Mouse (Mus musculus) brown adipose tissue, adult 24 weeks (tissue): ENCODE results near the gene Gm49361. TPM values are rescaled to one million over a fixed set of nuclear protein-coding genes. Genes with fewer than 3 reads are reported as not detected.

Source experiments
- H3K27ac ChIP-seq: fragments of 200-500 bp; replicated peaks from 2 replicates; pipeline ENCODE4 v1.5.1; 2012; ENCODE audit warnings: low read depth, mild to moderate bottlenecking, low read length
- H3K4me1 ChIP-seq: fragments of 200-500 bp; 2 replicates; pipeline ENCODE4 v1.6.1; 2012; ENCODE audit warnings: low read length, mixed read lengths; ENCODE audit not compliant: control insufficient read depth, insufficient read depth, insufficient read length
- H3K4me3 ChIP-seq: fragments of 200-500 bp; 2 replicates; pipeline ENCODE4 v1.5.1; 2012; ENCODE audit warnings: low read depth, mild to moderate bottlenecking, low read length, moderate library complexity; ENCODE audit not compliant: insufficient read depth
- polyA plus RNA-seq: library from polyadenylated mRNA; stranded (reverse); fragments of >200 nt; gene quantifications from 2 replicates; pipeline ENCODE4 v1.2.4, GENCODE M21; 2012; ENCODE audit not compliant: missing spikeins, insufficient read depth, insufficient read length

Gene Gm49361
- polyA plus RNA-seq, 1 experiment, result not detected

GRCm38 (mm10) chr14:57745291-57745969 lies 473 bp downstream of the Gm49361 start:
- H3K4me3 ChIP-seq, result peak overlapping the region; percentile 79
- H3K27ac ChIP-seq, result peak overlapping the region; percentile 89
- peaks cover 25% of the 10 kb centered on the region for H3K4me1 ChIP-seq

GRCm38 (mm10) chr14:57744547-57744946 lies 1.4 kb downstream of the Gm49361 start:
- H3K27ac ChIP-seq, result no peak overlapping the region

GRCm38 (mm10) chr14:57740651-57741050 lies 5.3 kb downstream of the Gm49361 start:
- Histone ChIP-seq H3K4me3 (no peak overlapping the region), H3K4me1 (peaks cover 45% of the 10 kb centered on the region), H3K27ac (no peak overlapping the region)

More at GRCm38 (mm10) chr14:57744547-57744946, 1.4 kb downstream of the Gm49361 start:
- H3K4me1 ChIP-seq, result peaks cover 29% of the 10 kb centered on the region
- H3K4me3 ChIP-seq, result peak overlapping the region; percentile 79

GRCm38 (mm10) chr14:57737089-57737488 lies 8.8 kb downstream of the Gm49361 start:
- peaks cover 52% of the 10 kb centered on the region for H3K4me1 ChIP-seq
- no peak overlapping the region for H3K4me3 ChIP-seq
- H3K27ac ChIP-seq, result no peak overlapping the region; the same call in 1 of the 2 replicates

- H3K4me1 ChIP-seq, result peaks cover 51% of the 10 kb centered on the region
- no peak overlapping the region for H3K27ac ChIP-seq
- H3K4me3 ChIP-seq, result no peak overlapping the region
These were observed 9.8 kb downstream of the Gm49361 start for GRCm38 (mm10) chr14:57736141-57736540.

- H3K4me1 ChIP-seq, result peaks cover 53% of the 10 kb centered on the region
- H3K4me3 ChIP-seq, result no peak overlapping the region
- no peak overlapping the region for H3K27ac ChIP-seq
These were observed 13.1 kb downstream of the Gm49361 start for GRCm38 (mm10) chr14:57732668-57733293.

- Histone ChIP-seq H3K27ac (peak overlapping the region; percentile 78), H3K4me3 (no peak overlapping the region), H3K4me1 (peaks cover 44% of the 10 kb centered on the region)
These were observed 15.4 kb downstream of the Gm49361 start for GRCm38 (mm10) chr14:57730527-57730926.

GRCm38 (mm10) chr14:57729975-57730499 lies 15.9 kb downstream of the Gm49361 start:
- Histone ChIP-seq H3K4me3 (no peak overlapping the region), H3K4me1 (peaks cover 41% of the 10 kb centered on the region)

GRCm38 (mm10) chr14:57729364-57729763 lies 16.5 kb downstream of the Gm49361 start:
- Histone ChIP-seq H3K4me3 (no peak overlapping the region), H3K27ac (peak overlapping the region; percentile 78)

More at GRCm38 (mm10) chr14:57729975-57730499, 15.9 kb downstream of the Gm49361 start:
- H3K27ac ChIP-seq, result peak overlapping the region; percentile 78

GRCm38 (mm10) chr14:57726172-57726571 lies 19.7 kb downstream of the Gm49361 start:
- Histone ChIP-seq H3K4me3 (no peak overlapping the region), H3K4me1 (peaks cover 22% of the 10 kb centered on the region), H3K27ac (no peak overlapping the region)

More at GRCm38 (mm10) chr14:57729364-57729763, 16.5 kb downstream of the Gm49361 start:
- H3K4me1 ChIP-seq, result peaks cover 35% of the 10 kb centered on the region

- H3K27ac ChIP-seq, result no peak overlapping the region
- H3K4me3 ChIP-seq, result no peak overlapping the region
- peaks cover 6% of the 10 kb centered on the region; the same call in 1 of the 2 replicates for H3K4me1 ChIP-seq
These were observed 21.4 kb downstream of the Gm49361 start for GRCm38 (mm10) chr14:57724473-57724872.

GRCm38 (mm10) chr14:57718245-57718644 lies 27.7 kb downstream of the Gm49361 start:
- Histone ChIP-seq H3K27ac (no peak overlapping the region), H3K4me3 (no peak overlapping the region), H3K4me1 (peaks cover 3% of the 10 kb centered on the region)

- no peak overlapping the region for H3K27ac ChIP-seq
- no peak overlapping the region for H3K4me3 ChIP-seq
- H3K4me1 ChIP-seq, result peaks cover 16% of the 10 kb centered on the region
These were observed 29.2 kb downstream of the Gm49361 start for GRCm38 (mm10) chr14:57716601-57717245.

- Histone ChIP-seq H3K4me1 (peaks cover 34% of the 10 kb centered on the region), H3K4me3 (no peak overlapping the region), H3K27ac (no peak overlapping the region)
These were observed 33.0 kb downstream of the Gm49361 start for GRCm38 (mm10) chr14:57712884-57713283.

- Histone ChIP-seq H3K4me1 (peaks cover 49% of the 10 kb centered on the region), H3K4me3 (no peak overlapping the region), H3K27ac (no peak overlapping the region)
These were observed 34.8 kb downstream of the Gm49361 start for GRCm38 (mm10) chr14:57711059-57711458.
